Mouse (Mus musculus): Measurements from ENCODE around the gene Baz2b.

The Baz2b gene

DNA sequence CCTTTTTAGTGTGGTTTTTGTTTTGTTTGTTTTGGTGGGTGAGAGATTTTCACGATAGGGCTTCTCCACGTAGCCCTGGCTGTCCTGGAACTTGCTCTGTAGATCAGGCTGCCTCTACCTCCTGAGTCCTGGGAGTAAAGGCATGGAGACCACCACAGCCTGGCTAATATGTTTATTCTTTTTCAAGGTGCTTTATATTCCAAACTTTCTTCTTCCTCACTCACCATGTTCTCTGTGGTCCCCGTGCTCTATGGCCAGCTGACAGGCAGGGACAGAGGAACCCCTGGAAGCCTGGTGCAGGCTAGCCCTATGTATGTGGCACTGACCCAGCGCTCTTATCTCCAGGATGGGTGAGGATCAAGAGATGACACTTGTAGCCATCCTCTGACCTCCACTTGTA is 94.7 kb downstream of the Baz2b start:
- in situ Hi-C loops (cut with MboI; ENCODE audit: unreplicated experiment in 2 of 2), result no loop called here

GRCm38 (mm10) chr2:60113661-60114560 is 95.7 kb downstream of the Baz2b start:
- in situ Hi-C loops (cut with MboI; ENCODE audit: unreplicated experiment in 2 of 2), result no loop called here

GRCm38 (mm10) chr2:60112116-60112515 is 97.5 kb downstream of the Baz2b start:
- in situ Hi-C loops (cut with MboI; ENCODE audit: unreplicated experiment in 2 of 2), result no loop called here

DNA sequence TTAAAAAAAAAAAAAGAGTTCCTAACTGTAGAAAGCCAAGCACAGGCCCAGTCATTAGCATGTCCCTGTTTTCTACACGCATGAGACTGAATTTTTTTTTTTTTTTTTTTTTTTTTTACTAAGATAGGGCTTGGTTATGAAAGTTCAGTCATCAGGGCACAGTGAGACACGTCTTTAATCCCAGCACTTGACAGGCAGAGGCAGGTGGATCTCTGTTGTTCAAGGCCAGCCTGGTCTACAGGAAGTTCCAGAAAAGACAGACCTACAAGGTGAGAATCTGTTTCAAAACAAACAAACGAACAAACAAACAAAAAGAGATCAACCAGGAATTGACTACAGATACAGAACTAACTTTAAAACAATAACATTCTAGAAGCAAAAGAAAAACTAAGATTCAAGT is 100.6 kb downstream of the Baz2b start:
- in situ Hi-C loops (cut with MboI; ENCODE audit: unreplicated experiment in 2 of 2), result no loop called here

- in situ Hi-C loops (cut with MboI; ENCODE audit: unreplicated experiment in 2 of 2), result no loop called here
Observed at GRCm38 (mm10) chr2:60096625-60097024, 113.0 kb downstream of the Baz2b start.

DNA sequence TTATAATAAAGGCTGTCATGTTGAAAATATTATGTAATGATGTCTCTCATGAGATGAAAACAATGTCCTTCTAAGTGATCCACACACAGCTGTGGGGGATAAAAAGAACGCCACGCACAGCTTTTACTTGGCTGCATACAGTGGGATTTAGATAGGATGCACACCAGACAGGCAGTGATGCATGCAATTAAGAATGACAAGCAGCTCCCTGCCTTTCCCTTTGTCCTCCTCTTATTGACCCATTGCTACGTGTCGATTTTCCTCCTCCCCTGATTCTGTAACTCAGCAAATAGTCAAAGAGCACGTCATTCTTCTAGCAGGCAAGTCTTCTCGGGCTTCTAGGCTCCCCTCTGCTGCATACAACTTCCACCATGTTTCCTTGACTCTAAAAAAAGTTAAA is 119.4 kb downstream of the Baz2b start:
- in situ Hi-C loops (cut with MboI; ENCODE audit: unreplicated experiment in 2 of 2), result no loop called here

GRCm38 (mm10) chr2:60089528-60090247 is 120.0 kb downstream of the Baz2b start:
- in situ Hi-C loops (cut with MboI; ENCODE audit: unreplicated experiment in 2 of 2), result no loop called here

DNA sequence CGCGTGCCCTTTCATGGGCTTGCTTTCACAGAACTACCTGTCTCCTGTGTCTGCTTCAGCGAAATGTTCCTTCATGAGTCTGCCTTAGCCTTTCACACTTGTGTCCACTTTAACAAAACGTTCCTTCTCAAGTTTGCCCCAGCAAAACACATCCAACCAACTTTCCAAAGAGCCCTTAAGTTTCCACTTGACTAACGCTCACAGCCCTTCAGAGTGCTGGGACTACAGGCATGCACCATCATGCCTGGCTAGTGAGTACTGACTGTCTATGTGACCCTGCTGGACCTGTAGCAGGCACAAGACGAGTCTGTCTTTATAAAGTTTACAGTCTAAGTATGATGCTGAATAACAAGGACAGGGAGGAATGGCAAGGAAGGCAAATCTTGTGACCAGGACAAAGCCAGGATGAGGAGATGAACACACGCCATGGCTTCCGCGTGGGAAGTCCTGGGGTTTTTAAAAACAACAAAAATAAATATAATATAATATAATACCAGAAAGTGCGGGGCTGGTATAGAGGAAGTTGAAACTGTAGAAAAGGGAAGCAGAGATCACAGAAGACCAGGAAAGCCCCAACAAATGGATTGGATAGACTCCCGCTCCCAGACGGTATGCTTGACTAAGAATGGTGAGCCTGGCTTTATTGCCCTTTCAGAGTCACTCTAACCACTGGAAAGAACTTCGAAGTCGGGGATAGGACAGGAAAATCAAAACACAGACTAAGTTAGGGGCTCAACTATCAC is 120.7 kb downstream of the Baz2b start:
- in situ Hi-C loops (cut with MboI; ENCODE audit: unreplicated experiment in 2 of 2), result no loop called here

GRCm38 (mm10) chr2:60086197-60086903 is 123.3 kb downstream of the Baz2b start:
- in situ Hi-C loops (cut with MboI; ENCODE audit: unreplicated experiment in 2 of 2), result no loop called here

DNA sequence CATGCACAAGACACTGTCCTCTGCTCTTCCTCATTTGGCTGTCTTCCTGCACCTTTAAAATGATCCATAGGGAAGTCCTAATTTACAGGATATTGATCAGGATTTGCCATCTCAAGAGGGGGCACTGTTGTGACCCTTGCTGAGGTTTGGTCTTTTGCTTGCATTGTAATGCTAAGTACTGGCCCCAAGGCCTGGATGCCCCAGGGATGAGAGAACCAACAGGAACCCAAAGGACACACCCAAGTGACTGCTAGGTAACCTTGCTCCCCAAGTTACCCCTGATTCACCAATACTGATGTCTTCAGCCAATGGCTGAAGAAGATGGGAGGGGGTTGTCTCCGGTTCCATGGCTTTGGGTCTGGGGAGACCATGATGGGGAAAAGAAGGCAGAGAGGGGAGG is 124.8 kb downstream of the Baz2b start:
- in situ Hi-C loops (cut with MboI; ENCODE audit: unreplicated experiment in 2 of 2), result no loop called here

GRCm38 (mm10) chr2:60082984-60083636 is 126.5 kb downstream of the Baz2b start:
- in situ Hi-C loops (cut with MboI; ENCODE audit: unreplicated experiment in 2 of 2), result no loop called here

GRCm38 (mm10) chr2:60082225-60082624 is 127.4 kb downstream of the Baz2b start:
- in situ Hi-C loops (cut with MboI; ENCODE audit: unreplicated experiment in 2 of 2), result no loop called here

- in situ Hi-C loops (cut with MboI; ENCODE audit: unreplicated experiment in 2 of 2), result no loop called here
Observed at GRCm38 (mm10) chr2:60080831-60081230, 128.8 kb downstream of the Baz2b start.

- in situ Hi-C loops (cut with MboI; ENCODE audit: unreplicated experiment in 2 of 2), result no loop called here
Observed at GRCm38 (mm10) chr2:60077631-60078030, 132.0 kb downstream of the Baz2b start.

- in situ Hi-C loops (cut with MboI; ENCODE audit: unreplicated experiment in 2 of 2), result no loop called here
Observed at GRCm38 (mm10) chr2:60076800-60077199, 132.8 kb downstream of the Baz2b start.

DNA sequence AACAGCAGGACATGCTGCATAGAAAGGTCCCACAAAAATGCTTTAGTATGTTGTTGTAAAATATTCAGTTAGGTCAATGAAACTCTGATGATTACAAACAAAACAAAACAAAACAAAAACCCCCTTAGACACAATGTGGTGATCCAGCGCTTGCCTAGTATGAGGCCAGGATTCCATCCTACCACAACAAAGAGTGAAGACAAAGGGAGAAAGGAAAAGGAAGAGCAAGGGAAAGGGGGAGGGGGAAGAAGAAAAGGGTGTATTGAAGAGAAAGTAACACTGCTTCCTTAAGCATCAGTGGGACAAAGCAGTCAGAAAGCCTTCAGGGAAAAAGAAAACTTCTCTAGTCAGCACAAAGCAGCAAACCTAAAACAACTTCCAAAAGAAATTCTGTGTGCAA is 133.6 kb downstream of the Baz2b start:
- in situ Hi-C loops (cut with MboI; ENCODE audit: unreplicated experiment in 2 of 2), result no loop called here

- in situ Hi-C loops (cut with MboI; ENCODE audit: unreplicated experiment in 2 of 2), result loop anchor here in 1 of 2 experiments (5.0 kb wide), 1 partner anchor 49 kb away; no protein-coding TSS in a partner anchor
Observed at GRCm38 (mm10) chr2:60073798-60074197, 135.8 kb downstream of the Baz2b start.

GRCm38 (mm10) chr2:60071813-60072212 is 137.8 kb downstream of the Baz2b start:
- in situ Hi-C loops (cut with MboI; ENCODE audit: unreplicated experiment in 2 of 2), result loop anchor here in 1 of 2 experiments (5.0 kb wide), 1 partner anchor 50 kb away; no protein-coding TSS in a partner anchor

DNA sequence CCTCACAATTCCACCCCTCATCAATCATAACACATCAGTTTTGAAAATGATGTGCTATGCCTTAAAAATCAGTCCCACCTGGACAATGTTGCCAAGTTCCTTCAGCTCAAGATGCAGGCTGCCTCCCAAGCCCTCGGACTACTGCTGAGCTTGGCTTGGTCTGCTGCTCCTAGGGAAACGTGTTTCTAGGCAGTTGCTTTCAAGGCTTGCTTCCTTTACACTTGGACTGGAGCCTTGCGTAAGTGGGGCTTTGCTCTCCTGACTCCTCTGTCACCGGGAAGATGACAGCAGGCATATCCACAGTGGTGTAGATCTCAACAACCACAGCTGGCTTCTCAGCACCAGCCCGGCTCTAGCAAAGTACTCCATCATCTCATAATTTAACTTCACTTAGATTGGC is 138.7 kb downstream of the Baz2b start:
- in situ Hi-C loops (cut with MboI; ENCODE audit: unreplicated experiment in 2 of 2), result loop anchor here in 1 of 2 experiments (5.0 kb wide), 1 partner anchor 51 kb away; no protein-coding TSS in a partner anchor

DNA sequence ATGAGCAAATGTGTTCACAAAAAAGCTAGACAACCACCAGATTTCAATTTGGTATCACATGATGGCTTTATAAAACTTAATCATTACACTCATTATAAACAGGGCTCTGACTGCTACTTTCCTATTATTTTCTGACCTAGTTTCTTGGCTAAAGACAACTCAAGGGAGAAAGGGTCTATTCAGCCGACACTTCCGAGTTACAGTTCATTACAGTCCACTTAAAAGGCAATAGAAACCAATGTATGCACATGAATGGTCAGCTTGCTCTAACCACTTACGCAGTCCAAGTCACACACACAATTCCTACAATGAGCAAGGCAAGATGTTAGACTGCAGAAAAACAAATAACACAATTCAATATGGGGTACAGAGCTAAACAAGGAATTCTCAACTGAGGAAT is 141.2 kb downstream of the Baz2b start:
- in situ Hi-C loops (cut with MboI; ENCODE audit: unreplicated experiment in 2 of 2), result no loop called here

All from v-Abl transformed pro-B cells (cell line).